Mouse (Mus musculus): ENCODE measurements around the gene Tshb. TPM values are rescaled to one million over a fixed set of nuclear protein-coding genes. Genes with fewer than 3 reads are reported as not detected.

The Tshb gene
- total and polyA plus RNA-seq, 2 experiments from 2014 or later: 0.42 TPM; not detected in 1

- DNase-seq (ENCODE audit: low spot score) (no peak), ATAC-seq (ENCODE audit: low FRiP score) (no peak)
- H3K36me3 ChIP-seq (ENCODE audit: insufficient read depth, low read length): no peaks in the 10 kb centered on the region
- H3K4me2 ChIP-seq (ENCODE audit: low read depth, low read length, poor library complexity, severe bottlenecking): no peak overlapping the region
- H3K27ac ChIP-seq (ENCODE audit: low read depth, low read length): no peak overlapping the region
- H3K27me3 ChIP-seq (ENCODE audit: insufficient read depth, low read length): no peaks in the 10 kb centered on the region
- WGBS: 70% methylated on average over 9 of the region's 9 CpGs
- no peaks in the 10 kb centered on the region for H3K9me3 ChIP-seq (ENCODE audit: low read length)
- TF ChIP-seq CTCF (IDR thresholded peaks at IDR 0.05): no peak
- no peak overlapping the region for H3K4me3 ChIP-seq (ENCODE audit: low read depth, low read length)
- no peak overlapping the region for H3K9ac ChIP-seq (replicated peaks; ENCODE audit: low read length, poor library complexity, severe bottlenecking)
- no peaks in the 10 kb centered on the region for H3K4me1 ChIP-seq (ENCODE audit: insufficient read depth, low read length)
These were observed 38.6 kb downstream of the Tshb start for GRCm38 (mm10) chr3:102743781-102744471.

GRCm38 (mm10) chr3:102743202-102743601 lies 39.3 kb downstream of the Tshb start:
- WGBS: 17% methylated on average over 4 of the region's 4 CpGs
- H3K9ac ChIP-seq (replicated peaks; ENCODE audit: low read length, poor library complexity, severe bottlenecking): no peak overlapping the region
- no peaks in the 10 kb centered on the region for H3K9me3 ChIP-seq (ENCODE audit: low read length)
- DNase-seq (ENCODE audit: low spot score) (no peak), ATAC-seq (ENCODE audit: low FRiP score) (no peak)
- H3K36me3 ChIP-seq (ENCODE audit: insufficient read depth, low read length): no peaks in the 10 kb centered on the region
- no peak overlapping the region for H3K4me2 ChIP-seq (ENCODE audit: low read depth, low read length, poor library complexity, severe bottlenecking)
- H3K4me1 ChIP-seq (ENCODE audit: insufficient read depth, low read length): no peaks in the 10 kb centered on the region
- TF ChIP-seq CTCF (IDR thresholded peaks at IDR 0.05): no peak
- no peaks in the 10 kb centered on the region for H3K27me3 ChIP-seq (ENCODE audit: insufficient read depth, low read length)
- no peak overlapping the region for H3K4me3 ChIP-seq (ENCODE audit: low read depth, low read length)
- no peak overlapping the region for H3K27ac ChIP-seq (ENCODE audit: low read depth, low read length)

DNA sequence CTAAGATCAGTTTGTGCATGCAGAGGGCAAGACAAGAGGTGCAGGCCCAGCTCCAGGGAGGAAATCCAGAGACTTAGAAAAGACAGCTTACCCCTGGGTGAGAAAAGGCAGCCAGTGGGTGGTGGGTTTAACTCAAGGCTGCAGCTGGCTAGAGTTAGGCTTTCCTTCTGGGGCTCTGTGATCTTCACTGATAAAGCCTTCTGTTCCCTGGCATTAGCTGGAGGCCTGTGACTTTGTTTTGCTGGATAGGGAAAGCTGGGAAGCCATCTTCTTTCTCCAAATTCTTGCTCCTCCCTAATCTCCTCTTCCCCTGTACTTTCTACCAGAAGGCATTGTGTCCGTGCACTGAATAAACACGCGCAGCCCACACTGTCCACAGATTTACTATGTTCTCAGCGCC lies 39.8 kb downstream of the Tshb start:
- Histone ChIP-seq H3K4me1 (ENCODE audit: insufficient read depth, low read length) (no peaks in the 10 kb centered on the region), H3K9me3 (ENCODE audit: low read length) (no peaks in the 10 kb centered on the region), H3K4me3 (ENCODE audit: low read depth, low read length) (no peak overlapping the region), H3K36me3 (ENCODE audit: insufficient read depth, low read length) (no peaks in the 10 kb centered on the region), H3K4me2 (ENCODE audit: low read depth, low read length, poor library complexity, severe bottlenecking) (no peak overlapping the region), H3K27me3 (ENCODE audit: insufficient read depth, low read length) (no peaks in the 10 kb centered on the region), H3K27ac (ENCODE audit: low read depth, low read length) (no peak overlapping the region), H3K9ac (replicated peaks; ENCODE audit: low read length, poor library complexity, severe bottlenecking) (no peak overlapping the region)
- no peak for DNase-seq (ENCODE audit: low spot score)
- no peak for ATAC-seq (ENCODE audit: low FRiP score)
- 41% methylated on average over 4 of the region's 4 CpGs for WGBS
- TF ChIP-seq CTCF (IDR thresholded peaks at IDR 0.05): no peak

DNA sequence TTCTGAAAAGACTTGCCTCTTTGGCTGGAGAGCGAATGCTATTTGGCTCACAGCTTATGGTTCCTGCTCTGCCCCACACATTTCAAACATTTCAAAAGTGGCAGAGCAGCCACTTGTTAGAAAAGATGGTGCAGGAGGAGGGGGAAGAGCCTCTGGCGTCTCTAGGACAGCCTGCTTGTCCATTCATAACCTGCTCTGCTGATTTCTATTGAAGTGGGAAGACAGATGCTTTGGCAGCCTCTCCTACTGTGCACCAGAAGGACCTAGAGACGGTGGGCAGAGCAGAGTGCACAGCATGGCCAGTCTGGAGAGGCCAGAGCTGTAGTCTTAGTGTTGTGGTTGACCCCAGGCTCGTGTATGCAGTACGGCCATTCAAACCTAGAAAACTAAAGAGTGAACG lies 43.6 kb downstream of the Tshb start:
- no peak for TF ChIP-seq CTCF (IDR thresholded peaks at IDR 0.05)
- 77% methylated on average over 6 of the region's 6 CpGs for WGBS
- no peak overlapping the region for H3K4me3 ChIP-seq (ENCODE audit: low read depth, low read length)
- H3K27me3 ChIP-seq (ENCODE audit: insufficient read depth, low read length): no peaks in the 10 kb centered on the region
- DNase-seq (ENCODE audit: low spot score): no peak
- H3K9me3 ChIP-seq (ENCODE audit: low read length): no peaks in the 10 kb centered on the region
- H3K4me1 ChIP-seq (ENCODE audit: insufficient read depth, low read length): peaks cover 6% of the 10 kb centered on the region
- ATAC-seq (ENCODE audit: low FRiP score): no peak
- no peak overlapping the region for H3K9ac ChIP-seq (replicated peaks; ENCODE audit: low read length, poor library complexity, severe bottlenecking)
- H3K4me2 ChIP-seq (ENCODE audit: low read depth, low read length, poor library complexity, severe bottlenecking): no peak overlapping the region
- no peaks in the 10 kb centered on the region for H3K36me3 ChIP-seq (ENCODE audit: insufficient read depth, low read length)
- H3K27ac ChIP-seq (ENCODE audit: low read depth, low read length): no peak overlapping the region

DNA sequence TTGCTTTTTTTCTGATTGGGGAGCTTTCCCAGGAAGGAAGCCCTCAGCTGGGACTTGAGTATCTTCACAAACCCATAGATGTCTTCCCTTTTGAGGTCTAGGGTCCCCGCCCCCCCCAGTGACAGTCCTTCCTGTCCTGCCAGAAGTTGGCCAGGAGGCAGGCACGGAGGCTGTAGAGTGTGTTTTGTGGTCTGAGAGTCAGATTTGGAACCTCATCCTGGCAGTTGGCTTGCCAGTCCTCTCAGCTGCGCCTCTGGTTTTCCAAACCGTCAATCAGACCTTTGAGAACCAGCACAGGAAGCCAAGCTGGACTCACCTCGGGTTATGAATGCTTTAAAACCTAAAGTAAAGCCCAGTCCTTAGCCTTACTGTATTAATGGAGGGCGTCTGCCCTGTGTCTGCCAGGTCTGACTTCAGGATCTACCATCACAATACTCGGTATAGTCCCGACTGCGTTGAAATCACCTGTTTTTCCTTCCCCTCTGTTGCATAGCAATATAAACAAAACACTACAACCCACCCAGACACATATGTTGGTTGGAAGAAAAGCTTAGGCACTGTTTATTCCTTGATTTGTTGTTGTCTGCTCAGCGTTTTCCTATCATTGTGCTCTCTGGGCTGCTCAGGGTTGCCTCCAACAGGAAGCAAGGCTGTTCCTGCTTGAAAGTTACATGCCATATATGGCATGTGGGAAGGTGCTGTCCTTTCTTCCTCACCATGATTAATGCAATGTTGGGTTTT lies 44.2 kb downstream of the Tshb start:
- no peaks in the 10 kb centered on the region for H3K9me3 ChIP-seq (ENCODE audit: low read length)
- 76% methylated on average over 10 of the region's 10 CpGs for WGBS
- peaks cover 6% of the 10 kb centered on the region for H3K4me1 ChIP-seq (ENCODE audit: insufficient read depth, low read length)
- DNase-seq (ENCODE audit: low spot score): peak; percentile 14
- H3K27me3 ChIP-seq (ENCODE audit: insufficient read depth, low read length): no peaks in the 10 kb centered on the region
- H3K27ac ChIP-seq (ENCODE audit: low read depth, low read length): no peak overlapping the region
- no peaks in the 10 kb centered on the region for H3K36me3 ChIP-seq (ENCODE audit: insufficient read depth, low read length)
- no peak for TF ChIP-seq CTCF (IDR thresholded peaks at IDR 0.05)
- H3K4me2 ChIP-seq (ENCODE audit: low read depth, low read length, poor library complexity, severe bottlenecking): no peak overlapping the region
- no peak overlapping the region for H3K9ac ChIP-seq (replicated peaks; ENCODE audit: low read length, poor library complexity, severe bottlenecking)
- no peak for ATAC-seq (ENCODE audit: low FRiP score)
- no peak overlapping the region for H3K4me3 ChIP-seq (ENCODE audit: low read depth, low read length)

- 74% methylated on average over 6 of the region's 6 CpGs for whole genome bisulfite sequencing
- ATAC-seq (ENCODE audit: low FRiP score): no peak
- no peak overlapping the region for H3K4me2 ChIP-seq (ENCODE audit: low read depth, low read length, poor library complexity, severe bottlenecking)
- H3K36me3 ChIP-seq (ENCODE audit: insufficient read depth, low read length): no peaks in the 10 kb centered on the region
- H3K9ac ChIP-seq (replicated peaks; ENCODE audit: low read length, poor library complexity, severe bottlenecking): no peak overlapping the region
- no peaks in the 10 kb centered on the region for H3K9me3 ChIP-seq (ENCODE audit: low read length)
- peaks cover 6% of the 10 kb centered on the region for H3K4me1 ChIP-seq (ENCODE audit: insufficient read depth, low read length)
- no peaks in the 10 kb centered on the region for H3K27me3 ChIP-seq (ENCODE audit: insufficient read depth, low read length)
- TF ChIP-seq CTCF (IDR thresholded peaks at IDR 0.05): no peak
- H3K27ac ChIP-seq (ENCODE audit: low read depth, low read length): no peak overlapping the region
- DNase-seq (ENCODE audit: low spot score): peak; percentile 6
- H3K4me3 ChIP-seq (ENCODE audit: low read depth, low read length): no peak overlapping the region
These were observed 45.4 kb downstream of the Tshb start for GRCm38 (mm10) chr3:102737106-102737505.

Measured in midbrain, postnatal 0 days (tissue).